8 mouse cellular contexts compared by ENCODE assay signal in genomic region chr10:80917779-80918434, GRCm38 (mm10). TPM values are rescaled to one million over a fixed set of nuclear protein-coding genes. Genes with fewer than 3 reads are reported as not detected.
A peak's percentile ranks its signal among the peaks of the same experiment; 100 is the strongest.
DNase-seq lines count a peak whose midpoint lies in the region; ATAC-seq and TF ChIP-seq lines count a peak whose summit lies in the region.

Lmnb2 (minus strand) TSS chr10:80918245.

- peak; percentile 97 for DNase-seq in heart, adult 11 months
- no peak for DNase-seq in heart, postnatal 25 days (ENCODE audit: low spot score)
- DNase-seq in gastrocnemius, postnatal 25 days, result peak; percentile 66
- peak; percentile 87 for DNase-seq in left cerebral cortex, postnatal 4 days
- DNase-seq in midbrain, embryonic 10.5 days (ENCODE audit: low spot score), result peak; percentile 81
- peak; percentile 79 for DNase-seq in right cerebral cortex, postnatal 4 days

- under 1% methylated on average over 61 of the region's 61 CpGs for WGBS in intestine, postnatal 0 days
- WGBS in midbrain, embryonic 10.5 days, result under 1% methylated on average over 61 of the region's 61 CpGs

- ATAC-seq in intestine, postnatal 0 days, result 0 out of 2 replicates have a peak, but pooled peaks have one; percentile 2

- peak within 1 kb of the TSS; percentile 77 for H3K4me3 ChIP-seq in cortical plate, adult 2 months (ENCODE audit: insufficient read depth, low read length)
- peak within 1 kb of the TSS; percentile 83 for H3K4me3 ChIP-seq in intestine, postnatal 0 days (ENCODE audit: low read depth, low read length)
- H3K4me3 ChIP-seq in midbrain, embryonic 10.5 days, result peak within 1 kb of the TSS; percentile 95

- H3K9me3 ChIP-seq in intestine, postnatal 0 days (ENCODE audit: control insufficient read depth), result no peaks in the 10 kb centered on the region
- H3K9me3 ChIP-seq in midbrain, embryonic 10.5 days (replicated peaks), result no peaks in the 10 kb centered on the region

- TF ChIP-seq POLR2A in cortical plate, adult 2 months (IDR thresholded peaks at IDR 0.05; ENCODE audit: extremely low read depth, insufficient read depth, low read length), result 0 out of 2 replicates have a peak, but pooled peaks have one; percentile 17

- no peak for TF ChIP-seq CTCF in cortical plate, adult 2 months (IDR thresholded peaks at IDR 0.05; ENCODE audit: extremely low read depth, insufficient read depth, low read length)
- TF ChIP-seq CTCF in intestine, postnatal 0 days (IDR thresholded peaks at IDR 0.05; ENCODE audit: low read depth), result peak; percentile 31

- peak within 1 kb of the TSS; percentile 66 for H3K9ac ChIP-seq in intestine, postnatal 0 days (ENCODE audit: low read depth, low read length)

- intact Hi-C loops in heart, postnatal 25 days (cut with DNase I), result loop anchor here (2.0 kb wide), 1 partner anchor 15 kb away; no protein-coding TSS in a partner anchor
- intact Hi-C loops in left cerebral cortex, postnatal 4 days (cut with DNase I), result no loop called here

- no peaks in the 10 kb centered on the region for H3K27me3 ChIP-seq in intestine, postnatal 0 days (replicated peaks; ENCODE audit: control insufficient read depth, insufficient read depth, low read length)
- peaks cover 22% of the 10 kb centered on the region for H3K27me3 ChIP-seq in midbrain, embryonic 10.5 days (ENCODE audit: low read depth, poor library complexity, severe bottlenecking)

- H3K4me1 ChIP-seq in cortical plate, adult 2 months (ENCODE audit: control insufficient read depth, insufficient read depth, low read length), result no peaks in the 10 kb centered on the region
- H3K4me1 ChIP-seq in intestine, postnatal 0 days (replicated peaks; ENCODE audit: control insufficient read depth, insufficient read depth, low read length), result peaks cover 6% of the 10 kb centered on the region; the same call in 1 of the 2 replicates
- peaks cover 43% of the 10 kb centered on the region for H3K4me1 ChIP-seq in midbrain, embryonic 10.5 days

- H3K36me3 ChIP-seq in intestine, postnatal 0 days (ENCODE audit: control insufficient read depth, insufficient read depth), result no peaks in the 10 kb centered on the region; the same call in 1 of the 2 replicates
- H3K36me3 ChIP-seq in midbrain, embryonic 10.5 days, result peaks cover 35% of the 10 kb centered on the region

- H3K27ac ChIP-seq in cortical plate, adult 2 months (ENCODE audit: insufficient read depth, low read length), result no peak within 1 kb of the TSS
- H3K27ac ChIP-seq in intestine, postnatal 0 days (ENCODE audit: low read depth, low read length), result peak within 1 kb of the TSS; percentile 71
- peak within 1 kb of the TSS; percentile 91 for H3K27ac ChIP-seq in midbrain, embryonic 10.5 days (replicated peaks)

- peak within 1 kb of the TSS; percentile 93 for H3K4me2 ChIP-seq in intestine, postnatal 0 days (replicated peaks; ENCODE audit: low read depth)

RNA-seq across cellular contexts. Expression of gene Lmnb2, which starts in this region (rescaled TPM):
- 1 to 10 TPM; 4.6 to 5.6 TPM for total RNA-seq in heart, postnatal 25 days (2021)
- 23.6 and 24.5 TPM in 2 replicates for polyA plus RNA-seq in cortical plate, adult 2 months (2012; rRNA removed)
- total RNA-seq in gastrocnemius, postnatal 25 days (2021), result 1 to 10 TPM; 3.7 to 5.1 TPM
- 12.5 and 12.9 TPM in 2 replicates for polyA plus RNA-seq in intestine, postnatal 0 days (2015; fragmentation: Nextera tagmentation; extraction: Ambion mirVana)
- 10 to 100 TPM; 28.5 to 35.7 TPM for total RNA-seq in left cerebral cortex, postnatal 4 days (2021)
- polyA plus RNA-seq in midbrain, embryonic 10.5 days (2016; fragmentation: Nextera tagmentation; extraction: Ambion mirVana), result 77.9 and 84.7 TPM in 2 replicates

Comparison
In these comparisons a context has a peak if more than half of its experiments do, and no peak if none do; other contexts are left out.
1. RNA of gene Lmnb2 (total RNA-seq): 28.5 to 35.7 TPM in left cerebral cortex, postnatal 4 days; 4.6 to 5.6 TPM in heart, postnatal 25 days and 3.7 to 5.1 TPM in gastrocnemius, postnatal 25 days; every median in the first group is over 4 times any median in the second.
2. Peak in every context shown above with its lines, with median percentiles within 50 percentile points of each other: H3K4me3 ChIP-seq.